Mouse (Mus musculus): Measurements from ENCODE around the gene Elf3.
A peak's percentile ranks its signal among the peaks of the same experiment; 100 is the strongest.

GRCm38 (mm10) chr1:135267663-135268446, 9.5 kb upstream of the Elf3 start:
- TF ChIP-seq CTCF (IDR thresholded peaks at IDR 0.05): peak; percentile 25
- TF ChIP-seq EP300 (IDR thresholded peaks at IDR 0.05): no peak

All from lung, postnatal 0 days (tissue).